Mouse (Mus musculus): Measurements from ENCODE around the gene Tmem235. TPM values are rescaled to one million over a fixed set of nuclear protein-coding genes. Genes with fewer than 3 reads are reported as not detected.

Gene Tmem235
- polyA plus RNA-seq, 1 experiment, result not detected

GRCm38 (mm10) chr11:117826916-117827315, 33.6 kb upstream of the Tmem235 start:
- WGBS, result 60% methylated on average over 8 of the region's 8 CpGs
- Histone ChIP-seq H3K4me1 (ENCODE audit: control insufficient read depth, insufficient read depth, insufficient read length) (peaks cover 27% of the 10 kb centered on the region; the same call in 1 of the 2 replicates), H3K4me3 (ENCODE audit: extremely low read depth, insufficient read depth, insufficient read length) (peak overlapping the region; percentile 26), H3K27me3 (ENCODE audit: control insufficient read depth, insufficient read depth, low read length) (no peaks in the 10 kb centered on the region), H3K36me3 (ENCODE audit: control insufficient read depth, insufficient read depth, low read length) (no peaks in the 10 kb centered on the region), H3K27ac (ENCODE audit: insufficient read depth, low read length) (peak overlapping the region; percentile 94)
- no peak for DNase-seq (ENCODE audit: low read depth in 1 of 2, low spot score in 2 of 2)
- TF ChIP-seq CTCF (IDR thresholded peaks at IDR 0.05; ENCODE audit: extremely low read depth, insufficient read depth, insufficient read length, insufficient replicate concordance) (no peak), POLR2A (IDR thresholded peaks at IDR 0.05; ENCODE audit: low read depth, low read length) (no peak)

GRCm38 (mm10) chr11:117827386-117827785, 33.2 kb upstream of the Tmem235 start:
- Histone ChIP-seq H3K27me3 (ENCODE audit: control insufficient read depth, insufficient read depth, low read length) (no peaks in the 10 kb centered on the region), H3K36me3 (ENCODE audit: control insufficient read depth, insufficient read depth, low read length) (no peaks in the 10 kb centered on the region), H3K27ac (ENCODE audit: insufficient read depth, low read length) (peak overlapping the region; percentile 94), H3K4me1 (ENCODE audit: control insufficient read depth, insufficient read depth, insufficient read length) (peaks cover 27% of the 10 kb centered on the region; the same call in 1 of the 2 replicates), H3K4me3 (ENCODE audit: extremely low read depth, insufficient read depth, insufficient read length) (peak overlapping the region; percentile 26; the same call in 1 of the 2 replicates)
- TF ChIP-seq POLR2A (IDR thresholded peaks at IDR 0.05; ENCODE audit: low read depth, low read length) (no peak), CTCF (IDR thresholded peaks at IDR 0.05; ENCODE audit: extremely low read depth, insufficient read depth, insufficient read length, insufficient replicate concordance) (no peak)
- WGBS, result 33% methylated on average over 3 of the region's 3 CpGs
- no peak for DNase-seq (ENCODE audit: low read depth in 1 of 2, low spot score in 2 of 2)

GRCm38 (mm10) chr11:117828149-117828887, 32.2 kb upstream of the Tmem235 start:
- no peaks in the 10 kb centered on the region for H3K27me3 ChIP-seq (ENCODE audit: control insufficient read depth, insufficient read depth, low read length)
- peak overlapping the region; percentile 28; the same call in 1 of the 2 replicates for H3K4me3 ChIP-seq (ENCODE audit: extremely low read depth, insufficient read depth, insufficient read length)
- H3K36me3 ChIP-seq (ENCODE audit: control insufficient read depth, insufficient read depth, low read length), result no peaks in the 10 kb centered on the region
- peak overlapping the region; percentile 94 for H3K27ac ChIP-seq (ENCODE audit: insufficient read depth, low read length)
- 15% methylated on average over 18 of the region's 18 CpGs for WGBS
- peak; percentile 72 to 74 for DNase-seq (ENCODE audit: low read depth in 1 of 2, low spot score in 2 of 2)
- H3K4me1 ChIP-seq (ENCODE audit: control insufficient read depth, insufficient read depth, insufficient read length), result peaks cover 27% of the 10 kb centered on the region; the same call in 1 of the 2 replicates
- TF ChIP-seq POLR2A (IDR thresholded peaks at IDR 0.05; ENCODE audit: low read depth, low read length) (no peak), CTCF (IDR thresholded peaks at IDR 0.05; ENCODE audit: extremely low read depth, insufficient read depth, insufficient read length, insufficient replicate concordance) (no peak)

- TF ChIP-seq POLR2A (IDR thresholded peaks at IDR 0.05; ENCODE audit: low read depth, low read length) (no peak), CTCF (IDR thresholded peaks at IDR 0.05; ENCODE audit: extremely low read depth, insufficient read depth, insufficient read length, insufficient replicate concordance) (no peak)
- Histone ChIP-seq H3K36me3 (ENCODE audit: control insufficient read depth, insufficient read depth, low read length) (no peaks in the 10 kb centered on the region), H3K27me3 (ENCODE audit: control insufficient read depth, insufficient read depth, low read length) (no peaks in the 10 kb centered on the region), H3K4me3 (ENCODE audit: extremely low read depth, insufficient read depth, insufficient read length) (no peak overlapping the region), H3K4me1 (ENCODE audit: control insufficient read depth, insufficient read depth, insufficient read length) (peaks cover 27% of the 10 kb centered on the region; the same call in 1 of the 2 replicates), H3K27ac (ENCODE audit: insufficient read depth, low read length) (peak overlapping the region; percentile 94)
- 49% methylated on average over 9 of the region's 9 CpGs for WGBS
- no peak for DNase-seq (ENCODE audit: low read depth in 1 of 2, low spot score in 2 of 2)
Measured at GRCm38 (mm10) chr11:117828888-117829604, 31.5 kb upstream of the Tmem235 start.

GRCm38 (mm10) chr11:117829671-117830215, 30.8 kb upstream of the Tmem235 start:
- TF ChIP-seq CTCF (IDR thresholded peaks at IDR 0.05; ENCODE audit: extremely low read depth, insufficient read depth, insufficient read length, insufficient replicate concordance) (no peak), POLR2A (IDR thresholded peaks at IDR 0.05; ENCODE audit: low read depth, low read length) (no peak)
- DNase-seq (ENCODE audit: low read depth in 1 of 2, low spot score in 2 of 2), result no peak
- H3K27me3 ChIP-seq (ENCODE audit: control insufficient read depth, insufficient read depth, low read length), result no peaks in the 10 kb centered on the region
- H3K4me3 ChIP-seq (ENCODE audit: extremely low read depth, insufficient read depth, insufficient read length), result no peak overlapping the region
- peaks cover 22% of the 10 kb centered on the region; the same call in 1 of the 2 replicates for H3K4me1 ChIP-seq (ENCODE audit: control insufficient read depth, insufficient read depth, insufficient read length)
- WGBS, result 78% methylated on average over 2 of the region's 2 CpGs
- no peaks in the 10 kb centered on the region for H3K36me3 ChIP-seq (ENCODE audit: control insufficient read depth, insufficient read depth, low read length)
- peak overlapping the region; percentile 94 for H3K27ac ChIP-seq (ENCODE audit: insufficient read depth, low read length)

- Histone ChIP-seq H3K27ac (ENCODE audit: insufficient read depth, low read length) (peak overlapping the region; percentile 94), H3K4me3 (ENCODE audit: extremely low read depth, insufficient read depth, insufficient read length) (no peak overlapping the region), H3K27me3 (ENCODE audit: control insufficient read depth, insufficient read depth, low read length) (no peaks in the 10 kb centered on the region), H3K36me3 (ENCODE audit: control insufficient read depth, insufficient read depth, low read length) (no peaks in the 10 kb centered on the region; the same call in 1 of the 2 replicates), H3K4me1 (ENCODE audit: control insufficient read depth, insufficient read depth, insufficient read length) (peaks cover 18% of the 10 kb centered on the region; the same call in 1 of the 2 replicates)
- 76% methylated on average over 9 of the region's 9 CpGs for WGBS
- no peak for TF ChIP-seq CTCF (IDR thresholded peaks at IDR 0.05; ENCODE audit: extremely low read depth, insufficient read depth, insufficient read length, insufficient replicate concordance)
- no peak for TF ChIP-seq POLR2A (IDR thresholded peaks at IDR 0.05; ENCODE audit: low read depth, low read length)
- DNase-seq (ENCODE audit: low read depth in 1 of 2, low spot score in 2 of 2), result no peak
Measured at GRCm38 (mm10) chr11:117830401-117830800, 30.2 kb upstream of the Tmem235 start.

Measured in spleen, adult 2 months (tissue).